Mouse (Mus musculus) olfactory bulb, adult 2 months (tissue): ENCODE measurements around the gene Cd300a. TPM values are rescaled to one million over a fixed set of nuclear protein-coding genes. Genes with fewer than 3 reads are reported as not detected.

Experiments
- H3K27ac ChIP-seq: fragments of 200-500 bp; 2 replicates; pipeline ENCODE4 v1.5.1; 2012; ENCODE audit warnings: low read depth, low read length; ENCODE audit not compliant: insufficient read depth
- H3K4me1 ChIP-seq: fragments of 200-500 bp; 2 replicates; pipeline ENCODE4 v1.6.1; 2012; ENCODE audit warnings: low read length; ENCODE audit not compliant: control insufficient read depth, insufficient read depth
- H3K4me3 ChIP-seq: fragments of 200-500 bp; 2 replicates; pipeline ENCODE4 v1.5.1; 2012; ENCODE audit warnings: mild to moderate bottlenecking, low read depth, low read length, moderate library complexity; ENCODE audit not compliant: insufficient read depth
- CTCF ChIP-seq: fragments of 200-500 bp; IDR thresholded peaks from 2 replicates; pipeline ENCODE4 v1.5.1; 2012; ENCODE audit warnings: low read depth, mild to moderate bottlenecking, low read length, moderate library complexity; ENCODE audit not compliant: insufficient read depth
- POLR2A ChIP-seq: fragments of 200-500 bp; IDR thresholded peaks from 2 replicates; pipeline ENCODE4 v1.6.1; 2012; ENCODE audit warnings: mild to moderate bottlenecking, low read depth, low read length, moderate library complexity; ENCODE audit not compliant: insufficient read depth
- WGBS: fragments of 180-500 bp; shearing (Covaris S2); methylation state at CpG from one replicate; pipeline ENCODE4 v1.1.7; 2018; 5-methylcytosine and 5-hydroxymethylcytosine counted together
- polyA plus RNA-seq: library from polyadenylated mRNA; stranded (reverse); fragments of >200 nt; gene quantifications from 2 replicates; pipeline ENCODE4 v1.2.4, GENCODE M21; 2012; ENCODE audit warnings: low replicate concordance; ENCODE audit not compliant: missing spikeins, insufficient read depth, insufficient read length

The Cd300a gene
- polyA plus RNA-seq, 1 experiment: not detected

GRCm38 (mm10) chr11:114917120-114917519 is 27.3 kb downstream of the Cd300a start:
- 0 out of 2 replicates have a peak, but pooled peaks cover 3% of the 10 kb centered on the region for H3K4me1 ChIP-seq
- 85% methylated on average over 6 of the region's 6 CpGs for WGBS
- H3K4me3 ChIP-seq: no peak overlapping the region
- H3K27ac ChIP-seq: no peak overlapping the region
- TF ChIP-seq POLR2A (no peak), CTCF (no peak)

GRCm38 (mm10) chr11:114922439-114922838 is 32.6 kb downstream of the Cd300a start:
- WGBS: 73% methylated on average over 4 of the region's 4 CpGs
- Histone ChIP-seq H3K4me3 (no peak overlapping the region), H3K4me1 (no peaks in the 10 kb centered on the region), H3K27ac (no peak overlapping the region)
- TF ChIP-seq CTCF (no peak), POLR2A (no peak)

GRCm38 (mm10) chr11:114923961-114924360 is 34.1 kb downstream of the Cd300a start:
- H3K4me1 ChIP-seq: no peaks in the 10 kb centered on the region
- TF ChIP-seq POLR2A (no peak), CTCF (no peak)
- WGBS: 82% methylated on average over 4 of the region's 4 CpGs
- no peak overlapping the region for H3K4me3 ChIP-seq
- no peak overlapping the region for H3K27ac ChIP-seq

GRCm38 (mm10) chr11:114929581-114929980 is 39.7 kb downstream of the Cd300a start:
- WGBS: 71% methylated on average over 2 of the region's 2 CpGs
- Histone ChIP-seq H3K4me1 (no peaks in the 10 kb centered on the region), H3K27ac (no peak overlapping the region), H3K4me3 (no peak overlapping the region)
- TF ChIP-seq CTCF: no peak

GRCm38 (mm10) chr11:114931041-114931440 is 41.2 kb downstream of the Cd300a start:
- 85% methylated on average over 5 of the region's 5 CpGs for whole genome bisulfite sequencing
- TF ChIP-seq CTCF (no peak), POLR2A (no peak)

GRCm38 (mm10) chr11:114933591-114933990 is 43.8 kb downstream of the Cd300a start:
- no peak overlapping the region for H3K27ac ChIP-seq
- H3K4me3 ChIP-seq: no peak overlapping the region
- no peak for TF ChIP-seq CTCF
- TF ChIP-seq POLR2A: no peak
- H3K4me1 ChIP-seq: no peaks in the 10 kb centered on the region
- WGBS: 79% methylated on average over 4 of the region's 4 CpGs

More at GRCm38 (mm10) chr11:114931041-114931440, 41.2 kb downstream of the Cd300a start:
- Histone ChIP-seq H3K27ac (no peak overlapping the region), H3K4me3 (no peak overlapping the region), H3K4me1 (no peaks in the 10 kb centered on the region)

GRCm38 (mm10) chr11:114934144-114934543 is 44.3 kb downstream of the Cd300a start, which contains the start of gene Cd300lb:
TSS of gene Cd300lb (minus strand) at chr11:114934386.
- no peak within 1 kb of the TSS for H3K4me3 ChIP-seq
- WGBS: 60% methylated on average over 6 of the region's 6 CpGs
- H3K4me1 ChIP-seq: no peaks in the 10 kb centered on the region
- H3K27ac ChIP-seq: no peak within 1 kb of the TSS
- TF ChIP-seq CTCF (no peak), POLR2A (no peak)

Other genes with a start within 250 kb of the Cd300a start
- 1,436 TPM in 1 of 2 replicates, not detected in the other for gene Rpl38, start 221.5 kb upstream of the Cd300a start, polyA plus RNA-seq
- not detected in 2 replicates for gene Ttyh2, start 214.6 kb upstream of the Cd300a start, polyA plus RNA-seq
- not detected in 2 replicates for gene Dnaic2, start 162.6 kb upstream of the Cd300a start, polyA plus RNA-seq
- not detected in 2 replicates for gene Kif19a, start 124.7 kb upstream of the Cd300a start, polyA plus RNA-seq
- gene Btbd17, start 94.1 kb upstream of the Cd300a start, polyA plus RNA-seq: not detected in 2 replicates
- gene Gpr142, start 91.1 kb upstream of the Cd300a start, polyA plus RNA-seq: not detected in 2 replicates
- gene Gprc5c, start 38.9 kb upstream of the Cd300a start, polyA plus RNA-seq: not detected in 2 replicates
- not detected in 2 replicates for gene Cd300lb, start 44.3 kb downstream of the Cd300a start, polyA plus RNA-seq
- gene Cd300c, start 79.1 kb downstream of the Cd300a start, polyA plus RNA-seq: not detected in 2 replicates
- not detected in 2 replicates for gene Cd300ld, start 99.9 kb downstream of the Cd300a start, polyA plus RNA-seq
- gene Cd300c2, start 111.8 kb downstream of the Cd300a start, polyA plus RNA-seq: not detected in 2 replicates
- gene Cd300ld2, start 126.2 kb downstream of the Cd300a start, polyA plus RNA-seq: not detected in 2 replicates
- gene Cd300ld4, start 137.0 kb downstream of the Cd300a start, polyA plus RNA-seq: not detected in 2 replicates
- not detected in 2 replicates for gene Cd300ld5, start 147.7 kb downstream of the Cd300a start, polyA plus RNA-seq
- not detected in 2 replicates for gene Cd300ld3, start 158.4 kb downstream of the Cd300a start, polyA plus RNA-seq
- not detected in 2 replicates for gene Cd300e, start 172.1 kb downstream of the Cd300a start, polyA plus RNA-seq
- not detected in 2 replicates for gene Rab37, start 201.4 kb downstream of the Cd300a start, polyA plus RNA-seq
- not detected in 2 replicates for gene Cd300lf, start 244.0 kb downstream of the Cd300a start, polyA plus RNA-seq